Mouse (Mus musculus) heart, embryonic 10.5 days (tissue): Measurements from ENCODE around the gene Rnf225. TPM values are rescaled to one million over a fixed set of nuclear protein-coding genes. Genes with fewer than 3 reads are reported as not detected.
A peak's percentile ranks its signal among the peaks of the same experiment; 100 is the strongest.
"Not testable (repeated sequence)": the region's sequence is repeated elsewhere in the genome, so short reads cannot be mapped to it uniquely, and the experiment has no call there.

Source experiments
- DNase-seq: peaks from one replicate; pipeline ENCODE4 v3.0.0-alpha.2; 2017; ENCODE audit warnings: low spot score
- H3K27ac ChIP-seq: fragments of 300-500 bp; sonication (generic); 2 replicates; pipeline ENCODE4 v1.5.1; 2016; ENCODE audit warnings: mild to moderate bottlenecking
- H3K27me3 ChIP-seq: fragments of 300-500 bp; sonication (generic); 2 replicates; pipeline ENCODE4 v1.6.1; 2016; ENCODE audit warnings: mild to moderate bottlenecking; ENCODE audit not compliant: poor library complexity, insufficient read depth, severe bottlenecking
- H3K36me3 ChIP-seq: fragments of 300-500 bp; sonication (generic); 2 replicates; pipeline ENCODE4 v1.6.1; 2016; ENCODE audit warnings: mild to moderate bottlenecking, moderate library complexity
- H3K4me1 ChIP-seq: fragments of 300-500 bp; sonication (generic); 2 replicates; pipeline ENCODE4 v1.6.1; 2016; ENCODE audit warnings: mild to moderate bottlenecking
- H3K4me3 ChIP-seq: fragments of 300-500 bp; sonication (generic); 2 replicates; pipeline ENCODE4 v1.5.1; 2016; ENCODE audit warnings: mild to moderate bottlenecking, moderate library complexity
- H3K9me3 ChIP-seq: fragments of 300-500 bp; sonication (generic); 2 replicates; pipeline ENCODE4 v1.6.1; 2016; ENCODE audit warnings: mild to moderate bottlenecking, moderate library complexity
- WGBS: fragments of 180-500 bp; shearing (Covaris S2); methylation state at CpG from one replicate; pipeline ENCODE4 v1.1.7; 2016; 5-methylcytosine and 5-hydroxymethylcytosine counted together
- polyA plus RNA-seq: library from polyadenylated mRNA; unstranded; fragments of >200 nt; fragmentation: Nextera tagmentation; extraction: Ambion mirVana; gene quantifications from 2 replicates; pipeline ENCODE4 v1.2.1, GENCODE M21; 2016

Rnf225 gene
- polyA plus RNA-seq, 1 experiment from 2014 or later: 1.1 TPM

DNA sequence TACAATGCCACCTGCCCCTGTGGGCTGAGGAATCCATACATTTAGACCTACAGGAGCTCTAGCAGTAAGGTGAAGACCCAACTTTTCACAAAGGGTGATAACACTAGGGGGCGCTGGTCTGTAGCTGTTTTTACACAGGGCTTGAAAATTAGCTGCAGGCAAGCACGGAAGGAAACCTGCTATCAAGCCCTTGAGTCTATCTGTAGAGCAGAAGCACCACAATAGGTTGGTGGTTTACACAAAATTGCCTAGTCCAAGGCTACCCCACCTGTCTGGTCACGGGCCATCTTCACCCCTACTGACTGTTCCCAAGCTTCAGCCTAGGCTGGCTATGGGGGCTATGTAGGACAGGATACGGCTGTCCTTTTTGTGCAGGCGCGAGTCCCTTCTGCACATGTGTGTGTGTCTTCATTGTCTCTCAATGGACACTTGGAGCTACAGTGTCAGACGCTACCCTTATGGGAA is 17.7 kb upstream of the Rnf225 start:
- H3K4me1 ChIP-seq: 0 out of 2 replicates have a peak, but pooled peaks cover 7% of the 10 kb centered on the region
- peaks cover 41% of the 10 kb centered on the region for H3K36me3 ChIP-seq
- H3K27me3 ChIP-seq: no peaks in the 10 kb centered on the region
- peak overlapping the region; percentile 91 for H3K27ac ChIP-seq
- no peaks in the 10 kb centered on the region for H3K9me3 ChIP-seq
- 34% methylated on average over 7 of the region's 7 CpGs for WGBS
- DNase-seq: peak; percentile 86
- H3K4me3 ChIP-seq: peak overlapping the region; percentile 62

DNA sequence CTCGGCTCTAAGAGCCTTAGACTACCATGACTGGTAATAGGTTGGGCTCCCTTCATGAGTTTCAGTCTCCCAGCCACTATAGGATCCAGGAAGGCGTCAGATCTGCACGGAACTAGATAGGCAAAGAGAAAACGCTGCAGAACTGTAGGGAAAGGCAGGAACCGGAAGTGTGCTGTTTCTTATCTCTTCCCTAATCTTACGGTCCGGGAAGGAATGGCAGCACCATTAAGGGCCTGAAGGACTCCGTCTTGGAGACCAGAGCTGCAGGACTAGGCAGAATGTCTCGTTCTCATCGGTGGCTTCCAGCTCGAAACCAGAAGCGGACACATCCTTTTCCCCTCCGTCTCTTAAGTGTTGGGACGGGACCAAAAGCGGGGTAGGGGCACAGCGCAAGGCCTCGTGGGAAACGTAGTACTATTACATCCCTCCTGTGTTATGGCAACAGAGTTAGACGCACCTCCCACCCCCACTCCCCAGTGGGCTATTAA is 17.0 kb upstream of the Rnf225 start:
- peak; percentile 80 for DNase-seq
- no peaks in the 10 kb centered on the region for H3K9me3 ChIP-seq
- 6% methylated on average over 19 of the region's 19 CpGs for WGBS
- H3K27me3 ChIP-seq: no peaks in the 10 kb centered on the region
- peaks cover 34% of the 10 kb centered on the region for H3K36me3 ChIP-seq
- H3K27ac ChIP-seq: peak overlapping the region; percentile 91
- peak overlapping the region; percentile 62 for H3K4me3 ChIP-seq
- 0 out of 2 replicates have a peak, but pooled peaks cover 7% of the 10 kb centered on the region for H3K4me1 ChIP-seq

- Histone ChIP-seq H3K36me3 (peaks cover 2% of the 10 kb centered on the region; the same call in 1 of the 2 replicates), H3K4me3 (no peak overlapping the region), H3K9me3 (no peaks in the 10 kb centered on the region), H3K4me1 (0 out of 2 replicates have a peak, but pooled peaks cover 7% of the 10 kb centered on the region), H3K27ac (no peak overlapping the region), H3K27me3 (no peaks in the 10 kb centered on the region)
- DNase-seq: no peak
Measured at GRCm38 (mm10) chr7:12913556-12913955, 13.7 kb upstream of the Rnf225 start.

DNA sequence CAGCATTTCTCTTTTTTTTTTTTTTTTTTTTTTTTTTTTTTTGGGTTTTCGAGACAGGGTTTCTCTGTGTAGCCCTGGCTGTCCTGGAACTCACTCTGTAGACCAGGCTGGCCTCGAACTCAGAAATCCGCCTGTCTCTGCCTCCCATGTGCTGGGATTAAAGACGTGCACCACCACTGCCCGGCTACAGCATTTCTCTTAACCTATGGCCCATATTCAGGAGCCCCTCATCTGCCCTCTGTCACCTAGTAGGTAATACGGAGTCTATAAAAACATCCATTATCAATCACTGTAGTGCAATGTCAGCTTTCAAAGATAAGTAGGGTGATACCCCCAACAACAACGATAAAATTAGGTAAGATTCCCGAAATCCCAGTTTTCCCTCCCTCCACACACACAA is 6.7 kb upstream of the Rnf225 start:
- not testable (repeated sequence) for H3K27ac ChIP-seq, H3K9me3 ChIP-seq, H3K27me3 ChIP-seq, H3K4me3 ChIP-seq, DNase-seq
- peaks cover 24% of the 10 kb centered on the region for H3K36me3 ChIP-seq
- WGBS: 77% methylated on average over 7 of the region's 8 CpGs
- peaks cover 14% of the 10 kb centered on the region; the same call in 1 of the 2 replicates for H3K4me1 ChIP-seq

DNA sequence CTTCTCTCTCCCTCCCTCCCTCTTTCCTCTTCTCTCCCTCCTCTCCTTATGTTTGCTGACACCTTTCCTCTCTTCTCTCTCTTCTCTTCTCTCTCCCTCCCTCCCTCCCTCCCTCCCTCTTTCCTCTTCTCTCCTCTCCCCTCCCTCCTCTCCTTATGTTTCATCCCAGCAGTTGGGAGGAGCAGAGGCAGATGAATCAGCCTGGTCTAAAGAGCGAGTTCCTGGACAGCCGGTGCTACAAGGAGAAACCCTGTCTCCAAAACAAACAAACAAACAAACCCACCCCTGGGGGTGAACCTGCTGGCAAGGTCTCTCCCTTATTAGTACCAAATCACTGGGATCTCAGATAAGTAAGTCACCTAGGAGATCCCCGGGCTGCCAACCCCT is 5.9 kb upstream of the Rnf225 start:
- H3K36me3 ChIP-seq: peaks cover 33% of the 10 kb centered on the region
- 0% methylated on average over 3 of the region's 3 CpGs for WGBS
- H3K27me3 ChIP-seq: no peaks in the 10 kb centered on the region
- H3K27ac ChIP-seq: peak overlapping the region; percentile 96
- H3K4me3 ChIP-seq: peak overlapping the region; percentile 95
- H3K4me1 ChIP-seq: peaks cover 14% of the 10 kb centered on the region; the same call in 1 of the 2 replicates
- H3K9me3 ChIP-seq: no peaks in the 10 kb centered on the region
- no peak for DNase-seq

DNA sequence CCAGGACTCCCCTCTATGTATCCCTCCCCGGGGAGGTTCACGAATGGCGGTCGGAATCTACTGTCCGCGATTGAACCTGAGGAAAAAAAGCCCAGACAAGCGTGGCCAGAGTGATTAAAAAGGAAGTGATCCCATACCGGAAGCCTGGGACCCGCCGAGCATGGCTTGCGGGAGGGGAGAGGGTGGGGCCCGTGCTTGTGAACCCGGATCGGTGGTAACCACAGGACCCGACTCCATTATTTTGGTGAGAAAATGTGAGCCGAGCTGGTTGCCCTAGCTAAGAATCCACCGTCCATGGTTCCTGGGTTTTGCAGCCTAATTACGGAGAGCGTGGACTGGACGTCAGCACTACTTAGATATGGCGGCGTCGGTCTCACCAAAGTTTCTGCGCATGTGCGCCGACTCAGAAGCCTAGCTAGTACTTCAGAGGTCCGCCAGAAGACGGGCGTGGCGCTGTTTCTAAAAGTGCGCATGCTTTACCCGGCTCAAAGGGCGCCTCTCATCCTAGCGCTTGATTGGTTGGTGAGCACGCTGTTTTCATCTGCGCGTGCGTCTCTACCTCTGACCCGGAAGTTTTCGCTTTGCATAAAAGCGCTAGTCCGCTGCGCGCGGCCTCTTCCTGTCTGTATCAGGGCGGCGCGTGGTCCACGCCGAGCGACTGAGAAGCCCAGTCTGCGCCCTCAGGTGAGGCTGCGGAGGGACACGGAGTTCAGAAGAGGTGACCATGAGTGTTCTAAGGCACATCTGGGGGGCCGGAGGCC is 5.3 kb upstream of the Rnf225 start, which contains the start of gene Rps5:
Gene Rps5 (plus strand): TSS at position 586 of the 761 bp plus-strand sequence.
- H3K36me3 ChIP-seq: peaks cover 38% of the 10 kb centered on the region

DNA sequence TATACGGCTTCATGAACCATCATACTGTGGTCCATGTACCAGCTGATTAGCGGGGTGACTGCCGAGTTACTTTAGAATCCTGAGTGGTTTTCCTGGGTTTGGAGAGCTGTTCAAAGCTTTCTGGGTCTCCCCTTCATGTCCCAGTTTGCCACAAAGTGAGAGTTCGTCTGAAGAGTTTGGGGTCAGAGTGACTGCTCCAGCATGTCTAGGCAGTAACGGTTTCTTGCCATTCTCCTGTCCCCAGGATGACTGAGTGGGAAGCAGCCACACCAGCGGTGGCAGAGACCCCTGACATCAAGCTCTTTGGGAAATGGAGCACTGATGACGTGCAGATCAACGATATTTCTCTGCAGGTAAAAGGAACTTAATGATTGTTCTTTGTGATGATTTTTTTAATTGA is 4.5 kb upstream of the Rnf225 start:
- no peak for DNase-seq
- Histone ChIP-seq H3K36me3 (peaks cover 43% of the 10 kb centered on the region), H3K27me3 (no peaks in the 10 kb centered on the region), H3K4me3 (peak overlapping the region; percentile 95), H3K27ac (peak overlapping the region; percentile 96), H3K9me3 (no peaks in the 10 kb centered on the region), H3K4me1 (peaks cover 20% of the 10 kb centered on the region)
- WGBS: 2% methylated on average over 8 of the region's 8 CpGs

More for the DNA sequence above, 5.3 kb upstream of the Rnf225 start, which contains the start of gene Rps5:
- no peaks in the 10 kb centered on the region for H3K27me3 ChIP-seq
- peak; percentile 99 for DNase-seq
- H3K4me1 ChIP-seq: peaks cover 14% of the 10 kb centered on the region; the same call in 1 of the 2 replicates
- peak within 1 kb of the TSS; percentile 96 for H3K27ac ChIP-seq
- peak within 1 kb of the TSS; percentile 95 for H3K4me3 ChIP-seq
- under 1% methylated on average over 55 of the region's 55 CpGs for WGBS
- H3K9me3 ChIP-seq: no peaks in the 10 kb centered on the region

DNA sequence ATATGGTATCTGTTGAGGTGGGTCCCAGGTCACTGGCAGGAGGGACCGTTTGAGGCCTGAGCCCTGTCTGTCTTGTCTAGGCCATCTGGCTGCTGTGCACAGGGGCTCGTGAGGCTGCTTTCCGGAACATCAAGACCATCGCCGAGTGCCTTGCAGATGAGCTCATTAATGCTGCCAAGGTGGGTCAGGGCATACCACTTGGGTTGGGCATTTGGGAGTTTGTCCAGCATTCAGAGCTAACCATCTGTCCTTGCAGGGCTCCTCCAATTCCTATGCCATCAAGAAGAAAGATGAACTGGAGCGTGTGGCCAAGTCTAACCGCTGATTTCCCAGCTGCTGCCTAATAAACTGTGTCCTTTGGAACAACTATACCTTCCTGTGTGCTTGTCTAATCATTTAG is 900 bp upstream of the Rnf225 start:
- Histone ChIP-seq H3K4me1 (peaks cover 29% of the 10 kb centered on the region), H3K27me3 (peaks cover 18% of the 10 kb centered on the region; the same call in 1 of the 2 replicates), H3K9me3 (no peaks in the 10 kb centered on the region), H3K27ac (no peak overlapping the region), H3K4me3 (no peak overlapping the region), H3K36me3 (peaks cover 46% of the 10 kb centered on the region)
- DNase-seq: no peak
- 87% methylated on average over 7 of the region's 7 CpGs for WGBS

DNA sequence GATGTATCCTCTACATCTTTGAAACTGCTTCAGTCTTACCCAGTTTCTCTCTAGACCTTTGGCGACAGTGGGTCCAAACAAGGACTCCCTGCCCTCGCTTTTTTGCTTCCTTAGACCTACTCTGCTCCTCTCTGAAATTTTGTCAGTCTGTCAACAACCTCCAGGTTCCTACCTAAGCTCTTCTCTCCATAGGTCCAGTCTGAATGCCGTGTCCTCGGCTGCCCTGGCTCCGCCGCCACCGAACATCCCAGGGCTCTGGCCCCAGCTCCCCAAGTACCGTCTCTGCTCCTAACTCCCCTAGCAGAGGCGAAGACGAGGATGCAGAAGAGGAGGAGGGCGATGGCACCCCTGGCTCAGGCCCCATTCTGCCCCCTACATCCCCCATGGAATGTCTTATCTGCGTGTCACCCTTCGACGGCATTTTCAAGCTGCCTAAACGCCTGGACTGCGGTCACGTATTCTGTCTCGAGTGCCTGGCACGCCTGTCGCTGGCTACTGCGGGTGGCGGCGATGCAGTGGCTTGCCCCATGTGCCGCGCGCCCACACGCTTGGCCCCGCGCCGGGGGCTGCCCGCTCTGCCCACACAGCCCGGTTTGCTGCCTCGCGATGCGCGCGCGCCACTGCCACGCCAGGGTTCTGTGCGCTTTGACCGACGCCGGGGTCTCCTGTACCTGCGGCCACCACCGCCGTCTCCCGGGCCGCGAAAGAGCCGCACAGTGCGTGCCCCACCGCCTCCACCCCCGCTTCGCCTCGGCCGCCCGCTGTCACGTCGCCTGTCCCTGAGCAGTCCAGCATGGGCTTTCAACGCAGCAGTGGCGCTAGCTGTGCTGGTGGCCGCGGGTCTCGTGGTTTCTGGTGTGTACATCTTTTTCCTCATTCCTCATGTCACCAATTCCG is 725 bp downstream of the Rnf225 start:
- Histone ChIP-seq H3K4me3 (peak overlapping the region; percentile 62), H3K9me3 (no peaks in the 10 kb centered on the region), H3K27me3 (peaks cover 18% of the 10 kb centered on the region; the same call in 1 of the 2 replicates), H3K27ac (peak overlapping the region; percentile 69), H3K36me3 (peaks cover 46% of the 10 kb centered on the region), H3K4me1 (peaks cover 25% of the 10 kb centered on the region)
- DNase-seq: no peak
- WGBS: 3% methylated on average over 65 of the region's 65 CpGs

DNA sequence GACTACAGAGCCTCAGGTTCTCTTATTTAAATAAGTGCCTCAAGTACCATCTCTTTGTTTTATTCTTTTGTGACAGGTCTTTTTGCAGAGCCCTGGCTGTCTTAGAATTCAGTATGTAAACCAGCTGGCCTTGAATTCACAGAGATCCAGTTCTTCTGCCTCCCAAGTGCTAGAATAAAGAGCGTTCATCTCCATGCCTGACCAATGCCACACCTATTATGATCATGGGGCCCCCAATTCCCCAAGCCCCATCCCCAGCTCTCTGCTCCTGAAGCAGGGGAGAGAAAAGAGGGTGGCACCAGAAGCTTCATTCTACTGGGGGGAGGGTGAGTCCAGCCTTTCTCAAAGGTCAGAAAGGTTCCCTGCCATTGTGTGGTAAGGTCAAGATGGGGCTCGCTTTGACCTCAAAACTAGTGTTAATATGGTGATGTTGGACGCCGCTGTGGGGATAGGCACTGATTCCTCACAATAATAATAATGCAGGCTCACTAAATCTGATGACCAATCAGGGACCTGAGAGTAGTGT is 6.5 kb downstream of the Rnf225 start:
- Histone ChIP-seq H3K27ac (no peak overlapping the region), H3K27me3 (peaks cover 14% of the 10 kb centered on the region; the same call in 1 of the 2 replicates), H3K4me1 (peaks cover 1% of the 10 kb centered on the region; the same call in 1 of the 2 replicates), H3K36me3 (0 out of 2 replicates have a peak, but pooled peaks cover 3% of the 10 kb centered on the region), H3K9me3 (no peaks in the 10 kb centered on the region), H3K4me3 (no peak overlapping the region)
- 81% methylated on average over 4 of the region's 4 CpGs for WGBS
- DNase-seq: no peak

DNA sequence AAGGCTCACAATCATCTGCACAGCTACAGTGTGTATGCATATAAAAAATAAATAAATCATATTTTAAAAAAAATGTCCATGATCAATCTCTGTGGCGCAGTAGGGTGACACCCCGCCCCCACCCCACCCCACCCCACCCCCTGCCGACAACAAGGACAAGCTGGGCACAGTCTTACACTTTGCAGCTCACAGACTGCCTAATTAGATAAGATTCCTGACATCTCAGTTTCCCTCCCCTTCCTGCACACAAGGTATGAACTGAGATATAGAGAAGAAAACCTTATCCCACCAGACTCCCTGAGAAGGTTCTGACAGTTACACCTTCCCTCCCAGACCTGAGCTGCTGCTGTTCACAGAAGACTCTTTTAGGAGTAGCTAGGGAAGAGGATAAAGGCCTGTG is 7.6 kb downstream of the Rnf225 start:
- DNase-seq: no peak
- H3K27ac ChIP-seq: no peak overlapping the region
- 0 out of 2 replicates have a peak, but pooled peaks cover 3% of the 10 kb centered on the region for H3K27me3 ChIP-seq
- H3K36me3 ChIP-seq: no peaks in the 10 kb centered on the region
- no peaks in the 10 kb centered on the region for H3K9me3 ChIP-seq
- no peak overlapping the region for H3K4me3 ChIP-seq
- 63% methylated on average over 3 of the region's 3 CpGs for WGBS
- H3K4me1 ChIP-seq: no peaks in the 10 kb centered on the region

DNA sequence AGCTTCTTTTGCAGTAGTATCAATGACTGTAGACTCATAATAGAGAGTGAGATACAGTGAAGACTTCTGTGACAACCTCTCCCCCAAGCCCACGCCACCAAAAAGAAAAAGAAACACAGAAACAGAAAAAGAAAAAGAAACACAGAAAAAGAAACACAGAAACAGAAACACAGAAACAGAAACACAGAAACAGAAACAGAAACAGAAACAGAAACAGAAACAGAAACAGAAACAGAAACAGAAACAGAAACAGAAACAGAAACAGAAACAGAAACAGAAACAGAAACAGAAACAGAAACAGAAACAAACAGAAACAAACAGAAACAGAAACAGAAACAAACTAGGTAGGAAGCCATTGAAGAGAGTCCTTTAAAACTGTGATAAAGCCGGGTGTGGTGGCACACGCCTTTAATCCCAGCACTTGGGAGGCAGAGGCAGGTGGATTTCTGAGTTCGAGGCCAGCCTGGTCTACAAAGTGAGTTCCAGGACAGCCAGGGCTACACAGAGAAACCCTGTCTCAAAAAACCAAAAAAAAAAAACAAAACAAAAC is 10.1 kb downstream of the Rnf225 start:
- 71% methylated on average over 4 of the region's 4 CpGs for WGBS
- H3K27me3 ChIP-seq, H3K4me1 ChIP-seq, H3K4me3 ChIP-seq, H3K27ac ChIP-seq, H3K36me3 ChIP-seq, DNase-seq, H3K9me3 ChIP-seq: not testable (repeated sequence)
